Mouse (Mus musculus): ENCODE data around the gene Tcn2.
A peak's percentile ranks its signal among the peaks of the same experiment; 100 is the strongest.

DNA sequence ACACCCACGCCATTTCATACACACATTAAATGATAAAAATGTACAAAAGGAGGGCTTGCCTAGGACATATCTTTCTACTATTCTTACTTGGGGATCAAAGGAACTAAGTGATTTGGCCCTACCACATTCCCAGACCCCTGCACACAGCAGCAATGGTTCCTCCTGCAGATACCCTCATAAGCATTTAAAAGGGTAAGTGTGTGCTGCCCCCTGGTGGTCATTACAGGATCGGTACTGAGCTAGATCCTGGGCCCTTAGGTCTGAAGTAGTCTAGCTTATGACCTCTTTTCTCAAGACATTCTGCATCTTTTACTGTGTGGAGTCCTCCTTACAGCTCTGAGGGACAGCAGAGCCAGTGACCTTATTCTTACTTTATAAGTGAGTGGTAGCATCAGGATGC lies 52.1 kb downstream of the Tcn2 start:
- TF ChIP-seq CTCF (IDR thresholded peaks at IDR 0.05; ENCODE audit: insufficient read depth, low read length) (peak; percentile 57), POLR2A (IDR thresholded peaks at IDR 0.05; ENCODE audit: borderline replicate concordance, extremely low read depth, low read depth, low read length) (no peak)

Data from lung, adult 2 months (tissue).